Mouse (Mus musculus) layer of hippocampus, adult 9-11 months (tissue): ENCODE measurements around the gene Gm10642.

Experiments used
- DNase-seq: peaks from one replicate; pipeline ENCODE4 v3.0.0; 2022

Gene Gm10642

GRCm38 (mm10) chr9:70656130-70657007 lies at the start of gene Gm10642:
TSS of gene Gm10642 (plus strand) at chr9:70656251.
- DNase-seq, result peak; percentile 74

DNA sequence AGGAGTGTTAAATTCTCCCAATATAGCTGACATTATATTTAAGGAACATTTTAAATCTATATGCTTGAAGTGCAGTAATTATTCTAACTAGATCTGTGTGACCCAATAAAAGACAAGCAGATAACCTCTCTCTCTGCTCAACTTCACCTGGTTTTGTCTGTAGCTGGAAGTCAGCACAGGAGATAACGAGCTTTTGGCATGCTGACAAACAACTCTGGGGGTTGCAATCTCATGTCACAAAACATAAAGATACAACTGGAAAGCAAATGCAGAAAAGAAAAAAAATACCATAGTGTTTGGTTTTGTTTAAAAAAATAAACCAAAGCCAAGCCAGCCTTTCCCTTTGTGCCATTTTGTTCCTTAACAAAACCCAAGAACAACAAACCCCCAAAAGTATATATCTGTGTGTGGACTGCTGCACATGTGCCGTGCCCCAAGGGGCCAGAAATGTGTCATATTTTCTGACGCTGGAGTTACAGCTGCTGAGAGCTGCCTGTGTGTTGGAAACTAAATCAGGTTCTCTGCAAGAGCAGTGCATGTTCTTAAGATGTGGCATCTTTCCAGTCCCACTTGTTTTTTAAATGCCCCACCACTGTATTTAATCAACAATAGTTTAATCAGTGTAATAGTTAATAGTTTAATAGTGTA lies 44.9 kb upstream of the Gm10642 start:
- no peak for DNase-seq

GRCm38 (mm10) chr9:70629711-70630110 lies 26.3 kb upstream of the Gm10642 start:
- DNase-seq, result peak; percentile 17

- DNase-seq, result no peak
These were observed 24.4 kb upstream of the Gm10642 start for GRCm38 (mm10) chr9:70631665-70632064.

DNA sequence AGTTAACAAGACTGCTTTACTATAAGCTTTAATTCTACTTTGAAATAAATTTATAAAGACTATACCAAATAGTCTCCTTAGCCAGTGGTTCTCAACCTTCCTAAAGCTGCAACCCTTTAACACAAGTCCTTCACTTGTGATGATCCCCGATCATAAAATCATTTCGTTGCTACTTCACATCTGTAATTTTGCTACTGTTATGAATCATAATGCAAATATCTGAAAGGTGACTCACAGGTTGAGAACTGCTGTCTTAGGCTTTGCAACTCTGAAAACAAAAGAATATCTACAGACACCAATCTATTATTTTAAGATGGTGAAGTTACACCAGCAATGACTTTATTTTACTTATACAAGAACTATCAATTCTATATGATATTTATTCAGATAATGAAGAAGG lies 19.3 kb upstream of the Gm10642 start:
- no peak for DNase-seq

- no peak for DNase-seq
These were observed 5.8 kb upstream of the Gm10642 start for GRCm38 (mm10) chr9:70650260-70650659.

- no peak for DNase-seq
These were observed 5.1 kb upstream of the Gm10642 start for GRCm38 (mm10) chr9:70650994-70651393.

- DNase-seq, result no peak
These were observed 3.8 kb upstream of the Gm10642 start for GRCm38 (mm10) chr9:70652221-70652620.

DNA sequence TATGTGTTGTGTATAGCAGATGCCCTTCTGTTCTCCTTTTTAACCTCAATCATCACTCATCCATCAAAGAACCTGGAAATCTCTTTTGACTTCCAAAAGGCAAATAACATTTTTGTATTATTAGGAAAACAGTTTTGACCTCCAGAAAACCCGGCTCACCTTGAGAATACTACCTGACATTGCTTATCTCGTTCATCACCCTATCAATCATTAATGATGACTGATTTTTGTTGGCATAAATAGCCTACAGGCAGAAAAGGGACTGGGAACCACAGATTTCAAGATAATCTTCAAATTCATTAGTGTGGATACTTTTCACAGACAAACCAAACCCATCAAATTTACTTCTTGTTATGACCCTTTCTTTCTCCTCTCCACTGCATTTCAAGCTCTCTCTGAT lies 2.2 kb upstream of the Gm10642 start:
- DNase-seq, result no peak

- no peak for DNase-seq
These were observed 1.6 kb upstream of the Gm10642 start for GRCm38 (mm10) chr9:70654496-70654895.

GRCm38 (mm10) chr9:70655764-70656129 lies 304 bp upstream of the Gm10642 start:
- DNase-seq, result no peak

DNA sequence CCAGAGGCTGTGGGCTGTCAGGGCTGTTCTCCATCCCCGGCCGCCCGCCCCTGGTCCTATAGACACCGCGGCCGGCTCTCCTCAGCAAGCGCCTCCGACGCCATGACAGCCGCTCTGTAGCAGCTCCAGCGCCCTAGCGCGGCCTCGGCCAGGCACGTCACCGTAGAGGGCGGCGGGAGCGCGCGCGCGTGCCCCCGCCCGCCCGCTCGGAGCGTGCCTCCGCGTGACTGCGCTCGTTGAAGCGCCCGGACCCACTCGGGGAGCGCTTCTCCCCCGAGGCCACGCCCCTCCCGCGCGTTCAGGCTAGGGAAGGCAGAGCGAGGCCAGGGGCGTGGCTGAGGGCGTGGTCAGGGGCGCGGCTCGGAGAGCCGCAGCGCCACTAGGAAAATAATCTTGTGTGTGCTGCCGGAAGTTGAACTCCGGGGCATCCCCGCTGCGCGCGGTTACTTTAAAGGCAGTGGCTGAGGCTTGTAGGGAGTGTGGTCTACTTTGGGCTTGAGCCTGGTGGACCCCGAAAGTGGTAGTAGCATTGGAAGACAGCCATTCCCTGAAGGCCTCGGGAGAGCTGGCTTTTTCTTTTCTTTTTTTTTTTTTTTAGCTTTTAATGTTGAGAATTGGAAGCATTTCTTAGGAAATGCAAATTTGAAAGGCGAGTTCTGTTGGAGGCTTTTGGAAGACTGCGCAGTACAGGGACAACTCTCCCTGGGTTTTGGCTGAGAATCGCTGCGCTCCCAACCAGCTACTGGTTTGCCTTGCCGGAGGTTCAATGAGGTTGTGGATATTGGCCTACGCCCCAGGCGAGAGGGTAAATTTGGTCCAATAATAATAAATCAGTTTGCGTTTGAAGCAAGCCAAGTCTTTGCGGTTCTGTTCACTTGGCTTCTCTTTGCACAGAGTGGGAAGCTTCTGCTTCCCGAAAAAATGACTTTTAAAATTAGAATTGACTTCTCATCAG lies 1.2 kb downstream of the Gm10642 start, which contains the start of gene Mindy2:
Gene Mindy2 (minus strand): TSS at position 162 of the 955 bp plus-strand sequence.
- peak; percentile 98 for DNase-seq

DNA sequence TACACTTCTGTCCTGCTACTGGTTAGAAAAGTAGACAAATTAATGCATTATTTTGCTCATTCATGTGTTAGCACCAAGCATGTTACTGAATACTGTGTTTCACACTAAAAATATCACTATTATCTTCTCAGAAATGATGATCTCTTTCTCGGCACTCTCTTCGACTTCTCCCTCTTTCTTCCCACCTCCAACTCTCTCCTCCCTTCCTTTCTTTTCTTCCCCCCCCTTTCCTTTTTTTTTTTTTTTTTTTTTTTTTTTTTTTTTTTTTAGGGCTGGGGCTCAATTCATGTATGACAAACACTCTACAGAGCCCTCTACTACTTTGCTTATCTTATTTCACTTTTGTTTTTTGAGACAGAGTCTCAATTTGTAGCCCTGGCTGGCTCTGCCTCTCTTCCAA lies 2.2 kb downstream of the Gm10642 start:
- no peak for DNase-seq

DNA sequence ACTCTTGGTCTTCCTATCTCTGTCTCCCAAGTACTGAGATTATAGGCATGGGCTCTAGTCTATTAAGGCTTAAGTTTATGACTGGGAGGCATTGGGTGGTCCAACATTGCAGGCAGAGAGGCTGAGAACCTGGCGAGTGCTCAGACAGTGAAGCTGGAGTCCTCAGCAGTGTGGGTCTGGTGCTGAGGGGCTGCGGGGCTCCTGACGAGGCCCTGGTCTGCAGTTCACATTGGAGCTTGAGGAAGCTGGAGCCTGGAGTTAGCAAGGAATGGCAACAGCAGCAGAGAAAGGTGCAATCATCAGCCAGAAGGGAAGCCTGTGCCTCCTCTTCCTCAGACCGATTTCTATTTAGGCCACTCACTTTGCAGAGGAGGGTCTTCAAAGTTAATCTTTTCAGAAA lies 8.8 kb downstream of the Gm10642 start:
- DNase-seq, result no peak

DNA sequence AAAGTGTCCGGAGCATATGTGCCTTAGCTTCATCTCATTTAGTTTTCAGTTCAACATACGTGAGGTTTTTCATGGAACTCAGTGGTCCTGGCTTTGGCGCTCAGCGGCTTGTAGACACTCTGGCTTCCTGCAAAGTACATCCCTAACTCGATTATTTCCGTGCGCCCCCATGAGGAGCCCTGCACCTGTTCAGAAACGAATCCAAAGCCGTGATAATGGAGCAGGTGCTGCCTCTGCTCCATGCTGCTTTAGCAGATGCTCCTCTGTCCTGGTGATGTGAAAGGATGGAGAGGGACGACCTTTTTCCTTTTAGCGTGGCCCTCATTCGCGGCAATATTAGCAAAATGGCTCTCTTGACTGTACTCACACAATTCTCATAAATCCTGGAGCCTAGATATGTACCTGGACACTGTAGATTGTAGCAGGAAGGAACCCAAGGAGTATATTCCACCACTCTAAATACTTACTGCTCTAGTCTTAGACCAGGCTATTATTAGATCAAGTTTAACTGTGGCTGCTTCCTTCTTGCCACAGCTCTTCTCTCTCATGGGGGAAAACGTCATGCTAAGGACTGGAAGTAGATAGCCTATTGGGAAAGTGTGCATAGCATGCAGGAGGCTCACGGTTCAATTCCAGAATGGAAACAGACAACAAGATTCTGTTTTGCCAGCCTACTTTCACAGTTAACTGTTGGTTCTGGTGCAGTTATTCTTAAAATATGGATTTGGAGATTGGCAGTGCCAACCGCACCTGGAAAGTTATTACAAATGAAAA lies 9.5 kb downstream of the Gm10642 start:
- no peak for DNase-seq

DNA sequence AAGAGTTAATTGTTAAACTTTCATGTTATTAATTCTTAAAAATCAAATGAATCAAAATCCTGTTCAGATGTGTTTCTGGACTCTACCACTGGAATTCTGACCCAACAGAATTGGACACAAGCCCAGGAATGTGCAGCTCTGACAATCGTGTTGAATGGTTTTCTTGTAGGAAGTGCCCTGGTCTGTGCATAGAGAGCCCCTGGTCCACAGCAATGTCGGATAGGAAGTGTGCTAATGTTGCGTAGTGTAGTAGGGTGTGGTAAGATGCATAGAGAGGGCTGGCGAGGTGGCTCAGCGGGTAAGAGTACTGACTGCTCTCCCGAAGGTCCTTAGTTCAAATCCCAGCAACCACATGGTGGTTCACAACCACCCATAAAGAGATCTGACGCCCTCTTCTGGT lies 10.8 kb downstream of the Gm10642 start:
- DNase-seq, result no peak

DNA sequence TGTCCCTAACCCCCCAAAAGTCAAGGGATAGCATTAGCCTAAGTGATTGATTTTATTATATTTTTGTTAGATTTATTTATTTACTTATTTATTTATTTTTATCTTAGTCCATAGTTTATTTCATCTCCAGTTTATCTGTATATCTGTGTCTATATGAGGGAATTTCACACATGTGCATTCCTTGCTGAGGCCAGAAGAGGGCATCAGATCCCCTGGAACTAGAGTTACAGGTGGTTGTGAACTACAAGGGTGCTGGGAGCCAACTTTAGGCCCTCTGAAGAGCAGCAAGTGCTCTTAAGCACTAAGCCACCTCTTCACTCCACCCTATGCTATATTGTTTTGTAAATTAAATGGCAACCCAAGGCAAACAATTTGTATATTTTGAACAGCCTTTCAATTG lies 12.0 kb downstream of the Gm10642 start:
- no peak for DNase-seq

- DNase-seq, result no peak
These were observed 13.1 kb downstream of the Gm10642 start for GRCm38 (mm10) chr9:70669197-70669596.

GRCm38 (mm10) chr9:70670381-70670780 lies 14.3 kb downstream of the Gm10642 start:
- no peak for DNase-seq

- no peak for DNase-seq
These were observed 15.2 kb downstream of the Gm10642 start for GRCm38 (mm10) chr9:70671278-70671677.

GRCm38 (mm10) chr9:70671772-70672579 lies 15.9 kb downstream of the Gm10642 start:
- no peak for DNase-seq
